Mouse (Mus musculus) small intestine, adult 10 weeks (tissue): ENCODE measurements around the gene Umad1. TPM values are rescaled to one million over a fixed set of nuclear protein-coding genes. Genes with fewer than 3 reads are reported as not detected.

ENCODE experiments used
- polyA plus RNA-seq: library from polyadenylated mRNA; stranded (reverse); fragments of 350-450 nt; fragmentation: Illumina TruSeq; extraction: RNeasy Lipid Tissue Mini Kit (QIAGEN cat#74804); gene quantifications from one replicate; pipeline ENCODE4 v1.2.3, GENCODE M21; 2014; ENCODE audit warnings: low replicate concordance

Umad1 gene
- 46.7 TPM for polyA plus RNA-seq

DNA sequence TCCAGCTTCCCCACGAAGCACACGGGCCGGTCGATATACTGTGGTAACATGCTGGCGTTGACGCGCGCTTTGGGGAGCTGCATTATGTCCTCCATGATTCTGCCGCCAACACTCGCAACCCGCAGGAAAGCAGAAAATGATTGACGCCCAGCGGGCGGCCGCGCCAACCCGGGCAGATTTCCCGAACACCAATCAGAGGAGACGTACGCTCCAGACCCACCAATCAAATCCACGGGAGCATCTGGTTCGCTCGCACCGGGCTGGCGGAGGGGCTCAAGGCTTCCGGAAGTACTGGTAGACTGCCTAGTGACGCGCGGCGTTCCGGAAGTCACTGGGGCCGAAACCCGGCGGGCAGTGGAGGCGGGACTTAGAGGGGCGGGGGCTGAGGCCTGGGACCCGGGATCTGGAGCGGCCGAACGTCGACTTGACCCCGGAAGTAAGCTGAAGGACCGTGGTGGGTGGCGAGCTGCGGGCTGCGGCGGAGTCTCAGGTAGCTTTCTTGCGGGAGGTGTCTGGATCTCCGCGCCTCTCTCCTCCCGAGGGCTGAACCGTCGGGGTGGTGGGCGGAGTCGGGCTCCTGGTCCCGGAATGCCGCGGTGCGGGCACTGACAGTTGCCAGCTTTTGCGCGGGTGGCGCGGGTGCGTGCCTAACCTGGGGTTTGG lies at the start of gene Umad1, which contains the start of the genes Rpa3 and Gm45062:
Umad1 (plus strand) TSS at position 285 of the 663 bp plus-strand sequence.
Rpa3 (minus strand) TSS at position 170 of the 663 bp plus-strand sequence.
Gm45062 (plus strand) TSS at position 447 of the 663 bp plus-strand sequence.

Other genes with a start within 250 kb of the Umad1 start
- 0.30 TPM for gene Col28a1, start 66.7 kb upstream of the Umad1 start, polyA plus RNA-seq
- gene Mios, start 50.1 kb upstream of the Umad1 start, polyA plus RNA-seq = 15.8 TPM
- gene Rpa3, start 115 bp upstream of the Umad1 start, polyA plus RNA-seq = 95.7 TPM
- 16.7 TPM for gene Gm45062, start 162 bp downstream of the Umad1 start, polyA plus RNA-seq